Mouse (Mus musculus) brain, embryonic 18.5 days (tissue): Measurements from ENCODE around the gene Tmem242.
"Not testable (repeated sequence)": the region's sequence is repeated elsewhere in the genome, so short reads cannot be mapped to it uniquely, and the experiment has no call there.

Source experiments
- DNase-seq: peaks from one replicate; pipeline ENCODE4 v3.0.0-alpha.2; 2012; ENCODE audit warnings: low read depth, low spot score

Gene Tmem242

GRCm38 (mm10) chr17:5440159-5440971, at the start of gene Tmem242:
Tmem242 (minus strand) TSS chr17:5440259.
- peak; percentile 84 for DNase-seq

GRCm38 (mm10) chr17:5488156-5488555, 48.1 kb upstream of the Tmem242 start:
- DNase-seq = no peak

GRCm38 (mm10) chr17:5484663-5485062, 44.6 kb upstream of the Tmem242 start:
- no peak for DNase-seq

- DNase-seq = no peak
These were observed 43.4 kb upstream of the Tmem242 start for GRCm38 (mm10) chr17:5483456-5483855.

- no peak for DNase-seq
These were observed 36.1 kb upstream of the Tmem242 start for GRCm38 (mm10) chr17:5475960-5476725.

- no peak for DNase-seq
These were observed 32.2 kb upstream of the Tmem242 start for GRCm38 (mm10) chr17:5472268-5472667.

- no peak for DNase-seq
These were observed 27.1 kb upstream of the Tmem242 start for GRCm38 (mm10) chr17:5467177-5467576.

- no peak for DNase-seq
These were observed 26.7 kb upstream of the Tmem242 start for GRCm38 (mm10) chr17:5466736-5467135.

GRCm38 (mm10) chr17:5463912-5464311, 23.9 kb upstream of the Tmem242 start:
- no peak for DNase-seq

- DNase-seq = no peak
These were observed 13.6 kb upstream of the Tmem242 start for GRCm38 (mm10) chr17:5453657-5454056.

GRCm38 (mm10) chr17:5443751-5444150, 3.7 kb upstream of the Tmem242 start:
- no peak for DNase-seq

- DNase-seq = no peak
These were observed 3.2 kb upstream of the Tmem242 start for GRCm38 (mm10) chr17:5443260-5443659.

- not testable (repeated sequence) for DNase-seq
These were observed 2.3 kb upstream of the Tmem242 start for GRCm38 (mm10) chr17:5442403-5442802.

GRCm38 (mm10) chr17:5439831-5440158, 264 bp downstream of the Tmem242 start:
- DNase-seq = no peak

GRCm38 (mm10) chr17:5429772-5430133, 10.3 kb downstream of the Tmem242 start:
- no peak for DNase-seq

- DNase-seq = peak; percentile 84
These were observed 10.8 kb downstream of the Tmem242 start for GRCm38 (mm10) chr17:5429090-5429771.

GRCm38 (mm10) chr17:5425204-5425603, 14.9 kb downstream of the Tmem242 start:
- DNase-seq = no peak

GRCm38 (mm10) chr17:5424156-5424555, 15.9 kb downstream of the Tmem242 start:
- no peak for DNase-seq

GRCm38 (mm10) chr17:5421835-5422234, 18.2 kb downstream of the Tmem242 start:
- DNase-seq = no peak

GRCm38 (mm10) chr17:5419771-5420518, 20.1 kb downstream of the Tmem242 start:
- no peak for DNase-seq

- DNase-seq = no peak
These were observed 21.0 kb downstream of the Tmem242 start for GRCm38 (mm10) chr17:5419056-5419455.

- no peak for DNase-seq
These were observed 21.5 kb downstream of the Tmem242 start, which contains the start of gene Ldhal6b for GRCm38 (mm10) chr17:5418545-5418944. Ldhal6b (minus strand) TSS chr17:5418767.
